Mouse (Mus musculus) testis, adult 2 months (tissue): ENCODE measurements around the gene Stag1.

Source experiments
- CTCF ChIP-seq: fragments of 200-500 bp; IDR thresholded peaks from 2 replicates; pipeline ENCODE4 v1.5.1; 2012; ENCODE audit warnings: low read depth, mild to moderate bottlenecking, inconsistent platforms, low read length, moderate library complexity; ENCODE audit not compliant: control insufficient read depth, insufficient read depth, insufficient replicate concordance
- POLR2A ChIP-seq: fragments of 200-500 bp; IDR thresholded peaks from 2 replicates; pipeline ENCODE4 v1.6.1; 2012; ENCODE audit warnings: low read depth, mild to moderate bottlenecking, inconsistent platforms, low read length, moderate library complexity; ENCODE audit not compliant: control insufficient read depth

DNA sequence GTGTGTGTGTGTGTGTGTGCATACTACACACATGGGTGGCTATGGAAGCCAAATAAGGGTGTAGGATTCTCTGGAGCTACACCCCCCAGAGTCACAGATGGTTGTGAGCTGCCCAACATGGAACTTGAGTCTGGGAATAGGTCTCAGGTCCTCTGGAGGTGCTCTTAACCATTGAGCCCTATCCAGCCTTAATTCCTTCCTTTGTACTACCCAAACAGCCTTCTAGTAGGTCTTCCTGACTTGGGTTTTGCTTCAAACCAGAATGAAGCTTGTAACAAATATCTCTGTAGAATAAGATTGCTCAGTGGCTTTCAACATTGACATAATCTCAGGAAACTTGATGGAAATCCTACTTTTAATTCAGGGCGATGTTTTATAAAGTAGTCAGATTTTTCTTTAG lies 7.9 kb downstream of the Stag1 start:
- TF ChIP-seq CTCF, result no peak
- no peak for TF ChIP-seq POLR2A
